Mouse (Mus musculus) forebrain, embryonic 14.5 days (tissue): ENCODE results near the gene Capn5. TPM values are rescaled to one million over a fixed set of nuclear protein-coding genes. Genes with fewer than 3 reads are reported as not detected.

ENCODE experiments used
- ATAC-seq: fragments of 200-750 bp; cut with Nextera tagmentation; 2 replicates; pipeline ENCODE4 v1.8.0; 2017; ENCODE audit warnings: mild to moderate bottlenecking, moderate library complexity
- DNase-seq: peaks from one replicate; pipeline ENCODE4 v3.0.0-alpha.2; 2015; ENCODE audit warnings: low spot score
- H3K27ac ChIP-seq: fragments of 300-500 bp; sonication (generic); 2 replicates; pipeline ENCODE4 v1.5.1; 2014; ENCODE audit warnings: low read depth, mild to moderate bottlenecking, control low read depth, low read length, moderate library complexity
- H3K27me3 ChIP-seq: fragments of 300-500 bp; sonication (generic); replicated peaks from 2 replicates; pipeline ENCODE4 v1.6.1; 2014; ENCODE audit warnings: low read length, control low read depth, mixed read lengths; ENCODE audit not compliant: control insufficient read depth, insufficient read depth
- H3K36me3 ChIP-seq: fragments of 300-500 bp; sonication (generic); 2 replicates; pipeline ENCODE4 v1.6.1; 2014; ENCODE audit warnings: low read length, control low read depth; ENCODE audit not compliant: control insufficient read depth, insufficient read depth
- H3K4me1 ChIP-seq: fragments of 300-500 bp; sonication (generic); 2 replicates; pipeline ENCODE4 v1.6.1; 2014; ENCODE audit warnings: antibody characterized with exemption, low read length, control low read depth; ENCODE audit not compliant: control insufficient read depth, insufficient read depth
- H3K4me2 ChIP-seq: fragments of 300-500 bp; sonication (generic); 2 replicates; pipeline ENCODE4 v1.6.1; 2014; ENCODE audit warnings: mild to moderate bottlenecking, control low read depth, low read length
- H3K4me3 ChIP-seq: fragments of 300-500 bp; sonication (generic); 2 replicates; pipeline ENCODE4 v1.5.1; 2014; ENCODE audit warnings: low read depth, low read length, control low read depth
- H3K9ac ChIP-seq: fragments of 300-500 bp; sonication (generic); 2 replicates; pipeline ENCODE4 v1.6.1; 2014; ENCODE audit warnings: mild to moderate bottlenecking, low read length, control low read depth, moderate library complexity
- H3K9me3 ChIP-seq: fragments of 300-500 bp; sonication (generic); replicated peaks from 2 replicates; pipeline ENCODE4 v1.6.1; 2016; ENCODE audit warnings: low read length, control low read depth, mixed read lengths; ENCODE audit not compliant: control insufficient read depth
- WGBS: fragments of 180-500 bp; shearing (Covaris S2); extraction: QIAGEN DNeasy Blood & Tissue Kit; methylation state at CpG from one replicate; pipeline ENCODE4 v1.1.7; 2014; 5-methylcytosine and 5-hydroxymethylcytosine counted together
- polyA plus RNA-seq: library from polyadenylated mRNA; unstranded; fragments of >200 nt; fragmentation: Nextera tagmentation; extraction: Ambion mirVana; gene quantifications from 2 replicates; pipeline ENCODE4 v1.2.1, GENCODE M21; 2014

Capn5 gene
- polyA plus RNA-seq, 1 experiment from 2014 or later: 6.1 TPM

DNA sequence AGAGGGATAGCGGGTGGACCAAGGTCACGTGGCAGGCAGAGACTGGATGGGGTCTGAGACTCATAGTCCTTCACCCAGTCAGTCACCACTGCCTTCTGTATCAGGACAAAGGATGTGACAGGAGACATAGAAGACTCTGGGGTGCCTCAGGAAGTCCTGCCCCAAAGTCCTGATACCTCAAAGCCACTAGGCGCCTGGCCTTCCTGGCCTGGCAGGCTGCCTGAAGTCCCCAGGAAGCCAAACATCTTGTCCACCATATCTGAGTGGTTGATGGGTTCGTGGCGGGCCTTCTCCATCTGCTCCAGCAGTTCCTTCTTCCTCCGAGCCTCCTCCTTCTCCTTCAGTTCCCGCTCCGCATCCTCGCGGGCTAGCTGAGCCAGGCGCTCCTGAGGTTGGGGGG, 100.6 kb downstream of the Capn5 start:
- no peak for DNase-seq
- Histone ChIP-seq H3K36me3 (peaks cover 13% of the 10 kb centered on the region; the same call in 1 of the 2 replicates), H3K27me3 (no peaks in the 10 kb centered on the region), H3K27ac (no peak overlapping the region), H3K4me2 (no peak overlapping the region), H3K9ac (no peak overlapping the region), H3K4me1 (0 out of 2 replicates have a peak, but pooled peaks cover 3% of the 10 kb centered on the region), H3K9me3 (no peaks in the 10 kb centered on the region), H3K4me3 (no peak overlapping the region)
- WGBS: 88% methylated on average over 11 of the region's 11 CpGs
- no peak for ATAC-seq

DNA sequence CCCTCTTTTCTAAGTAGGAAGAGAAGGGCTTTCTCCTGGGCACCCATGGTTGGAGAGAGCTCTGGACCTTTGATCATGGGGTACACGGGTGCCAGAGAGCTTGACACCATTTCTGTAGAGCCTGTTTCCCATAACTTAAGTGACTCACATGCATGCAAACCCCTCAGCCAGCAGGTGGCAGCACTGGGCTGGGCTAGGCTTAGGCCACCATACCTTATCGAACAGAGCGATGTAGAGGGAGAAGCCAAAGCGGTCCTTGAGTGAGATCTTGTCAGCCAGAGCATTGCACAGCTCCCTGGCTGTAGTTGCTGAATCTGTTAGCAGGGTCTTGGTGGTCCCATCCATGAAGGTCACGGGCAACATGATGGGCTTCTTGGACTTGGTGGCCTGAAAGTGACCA, 106.5 kb downstream of the Capn5 start:
- ATAC-seq (peak; percentile 75; the same call in 1 of the 2 replicates), DNase-seq (peak; percentile 90)
- WGBS: 29% methylated on average over 5 of the region's 5 CpGs
- Histone ChIP-seq H3K4me1 (no peaks in the 10 kb centered on the region), H3K4me3 (no peak overlapping the region), H3K36me3 (peaks cover 4% of the 10 kb centered on the region; the same call in 1 of the 2 replicates), H3K27ac (no peak overlapping the region), H3K27me3 (no peaks in the 10 kb centered on the region), H3K9ac (no peak overlapping the region), H3K9me3 (no peaks in the 10 kb centered on the region), H3K4me2 (no peak overlapping the region)

Other genes starting within 250 kb of the Capn5 start
- 7.7 and 10.7 TPM in 2 replicates for gene Myo7a, start 58.8 kb downstream of the Capn5 start, polyA plus RNA-seq
- 0.30 and 0.32 TPM in 2 replicates for gene Omp, start 32.8 kb downstream of the Capn5 start, polyA plus RNA-seq
- gene B3gnt6, start 21.2 kb upstream of the Capn5 start, polyA plus RNA-seq: 0.19 and 0.32 TPM in 2 replicates
- 10.1 and 11.3 TPM in 2 replicates for gene Acer3, start 142.9 kb upstream of the Capn5 start, polyA plus RNA-seq
- 10.5 and 10.8 TPM in 2 replicates for gene Tsku, start 183.1 kb upstream of the Capn5 start, polyA plus RNA-seq